Mouse (Mus musculus) stomach, embryonic 16.5 days (tissue): ENCODE measurements around the gene Actr6. TPM values are rescaled to one million over a fixed set of nuclear protein-coding genes. Genes with fewer than 3 reads are reported as not detected.

ENCODE experiments used
- ATAC-seq: fragments of 200-750 bp; cut with Nextera tagmentation; 2 replicates; pipeline ENCODE4 v1.8.0; 2017; ENCODE audit warnings: moderate number of reproducible peaks, moderate TSS enrichment; ENCODE audit not compliant: insufficient read depth, low FRiP score
- H3K27ac ChIP-seq: fragments of 300-500 bp; sonication (generic); 2 replicates; pipeline ENCODE4 v1.5.1; 2014; ENCODE audit warnings: low read length
- H3K27me3 ChIP-seq: fragments of 300-500 bp; sonication (generic); 2 replicates; pipeline ENCODE4 v1.6.1; 2014; ENCODE audit warnings: low read length, control low read depth, mixed read lengths; ENCODE audit not compliant: control insufficient read depth, insufficient read depth
- H3K36me3 ChIP-seq: fragments of 300-500 bp; sonication (generic); 2 replicates; pipeline ENCODE4 v1.6.1; 2014; ENCODE audit warnings: low read length; ENCODE audit not compliant: control insufficient read depth, insufficient read depth
- H3K4me1 ChIP-seq: fragments of 300-500 bp; sonication (generic); 2 replicates; pipeline ENCODE4 v1.6.1; 2014; ENCODE audit warnings: low read length, control low read depth, mixed read lengths; ENCODE audit not compliant: control insufficient read depth, insufficient read depth
- H3K4me2 ChIP-seq: fragments of 300-500 bp; sonication (generic); 2 replicates; pipeline ENCODE4 v1.6.1; 2014; ENCODE audit warnings: low read depth, low read length, mixed read lengths
- H3K4me3 ChIP-seq: fragments of 300-500 bp; sonication (generic); replicated peaks from 2 replicates; pipeline ENCODE4 v1.5.1; 2014; ENCODE audit warnings: mild to moderate bottlenecking, low read length
- H3K9ac ChIP-seq: fragments of 300-500 bp; sonication (generic); 2 replicates; pipeline ENCODE4 v1.6.1; 2014; ENCODE audit warnings: low read length
- H3K9me3 ChIP-seq: fragments of 300-500 bp; sonication (generic); replicated peaks from 2 replicates; pipeline ENCODE4 v1.6.1; 2016; ENCODE audit warnings: low read length, control low read depth; ENCODE audit not compliant: control insufficient read depth
- WGBS: fragments of 180-500 bp; shearing (Covaris S2); extraction: QIAGEN DNeasy Blood & Tissue Kit; methylation state at CpG from one replicate; pipeline ENCODE4 v1.1.7; 2014; 5-methylcytosine and 5-hydroxymethylcytosine counted together
- polyA plus RNA-seq: library from polyadenylated mRNA; unstranded; fragments of >200 nt; fragmentation: Nextera tagmentation; extraction: Ambion mirVana; gene quantifications from 2 replicates; pipeline ENCODE4 v1.2.1, GENCODE M21; 2015

Gene Actr6
- polyA plus RNA-seq, 1 experiment from 2014 or later: 30.3 TPM

- ATAC-seq: no peak
- Histone ChIP-seq H3K27me3 (no peaks in the 10 kb centered on the region), H3K36me3 (no peaks in the 10 kb centered on the region), H3K27ac (no peak overlapping the region), H3K9ac (no peak overlapping the region), H3K4me2 (no peak overlapping the region), H3K4me3 (no peak overlapping the region), H3K4me1 (peaks cover 3% of the 10 kb centered on the region; the same call in 1 of the 2 replicates), H3K9me3 (no peaks in the 10 kb centered on the region)
- 56% methylated on average over 8 of the region's 8 CpGs for WGBS
Measured at GRCm38 (mm10) chr10:89690021-89690420, 42.1 kb downstream of the Actr6 start.

DNA sequence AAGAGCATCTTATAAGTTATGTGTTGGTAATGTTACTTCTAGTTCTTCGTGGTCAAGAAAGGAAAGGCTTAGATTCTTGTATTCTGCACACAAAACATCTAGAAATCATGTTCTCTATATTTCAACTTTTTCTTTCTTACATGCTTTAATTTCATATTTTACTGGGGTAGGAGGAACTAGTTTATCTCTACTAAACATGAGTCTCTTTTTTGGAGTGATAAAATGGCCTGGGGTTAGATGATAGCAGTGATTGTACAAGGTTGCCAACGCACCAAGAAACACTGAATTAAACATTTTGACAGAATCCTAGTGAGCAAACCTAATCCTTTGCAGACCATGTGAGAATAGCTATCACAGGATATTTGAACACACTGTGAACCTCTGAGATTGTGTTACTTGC is 44.6 kb downstream of the Actr6 start:
- ATAC-seq: no peak
- Histone ChIP-seq H3K27ac (no peak overlapping the region), H3K9me3 (no peaks in the 10 kb centered on the region), H3K4me3 (no peak overlapping the region), H3K4me2 (no peak overlapping the region), H3K4me1 (peaks cover 6% of the 10 kb centered on the region; the same call in 1 of the 2 replicates), H3K36me3 (no peaks in the 10 kb centered on the region), H3K27me3 (no peaks in the 10 kb centered on the region), H3K9ac (no peak overlapping the region)
- WGBS: 70% methylated on average over 2 of the region's 2 CpGs

DNA sequence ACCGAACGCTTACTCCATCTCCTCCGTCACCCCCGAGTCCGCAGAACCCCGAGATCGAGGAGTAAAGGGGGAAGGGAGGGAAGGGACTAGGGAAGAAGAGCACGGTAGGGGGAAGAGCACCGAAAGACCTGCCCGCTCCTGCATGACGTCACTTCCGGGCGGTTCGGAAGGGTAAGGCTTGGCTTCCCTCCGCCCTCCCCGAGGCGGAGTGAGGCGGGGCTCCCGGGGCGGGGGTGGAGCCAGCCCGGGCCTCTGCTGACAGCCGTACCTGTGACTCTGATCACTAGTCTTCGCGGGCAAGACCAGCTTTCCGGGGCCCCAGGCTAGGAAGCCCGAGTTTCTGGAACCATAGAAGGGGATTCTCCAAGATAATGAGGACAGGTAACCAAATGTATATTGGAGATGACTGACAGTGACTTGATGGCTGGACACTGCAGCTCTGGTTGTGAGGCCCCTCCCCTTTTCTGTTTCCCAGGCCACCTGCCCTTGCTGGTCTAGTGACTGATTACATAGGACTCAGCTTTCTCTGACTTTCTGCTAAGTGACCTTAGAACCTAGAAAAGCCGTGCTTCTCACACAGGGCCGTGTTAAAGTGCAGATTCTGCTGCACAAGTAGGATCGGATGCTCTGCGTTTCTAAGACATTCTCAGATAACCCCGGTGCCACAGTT is 45.8 kb downstream of the Actr6 start, which contains the start of gene Scyl2:
Gene Scyl2 (minus strand): TSS at position 147 of the 670 bp plus-strand sequence.
- Histone ChIP-seq H3K9me3 (no peaks in the 10 kb centered on the region), H3K36me3 (no peaks in the 10 kb centered on the region), H3K4me1 (peaks cover 6% of the 10 kb centered on the region; the same call in 1 of the 2 replicates), H3K27ac (peak within 1 kb of the TSS; percentile 77), H3K27me3 (no peaks in the 10 kb centered on the region), H3K4me2 (peak within 1 kb of the TSS; percentile 84), H3K4me3 (peak within 1 kb of the TSS; percentile 99), H3K9ac (peak within 1 kb of the TSS; percentile 93)
- peak; percentile 99 for ATAC-seq
- 3% methylated on average over 31 of the region's 31 CpGs for WGBS

GRCm38 (mm10) chr10:89685391-89686138 is 46.5 kb downstream of the Actr6 start:
- peak; percentile 73 for ATAC-seq
- peak overlapping the region; percentile 93 for H3K9ac ChIP-seq
- H3K9me3 ChIP-seq: no peaks in the 10 kb centered on the region
- peak overlapping the region; percentile 99 for H3K4me3 ChIP-seq
- peaks cover 6% of the 10 kb centered on the region; the same call in 1 of the 2 replicates for H3K4me1 ChIP-seq
- 1% methylated on average over 51 of the region's 51 CpGs for WGBS
- H3K27me3 ChIP-seq: no peaks in the 10 kb centered on the region
- peak overlapping the region; percentile 77 for H3K27ac ChIP-seq
- H3K36me3 ChIP-seq: no peaks in the 10 kb centered on the region
- H3K4me2 ChIP-seq: peak overlapping the region; percentile 84

- Histone ChIP-seq H3K27ac (no peak overlapping the region), H3K27me3 (no peaks in the 10 kb centered on the region), H3K4me3 (no peak overlapping the region), H3K4me1 (peaks cover 6% of the 10 kb centered on the region; the same call in 1 of the 2 replicates), H3K36me3 (no peaks in the 10 kb centered on the region), H3K9me3 (no peaks in the 10 kb centered on the region), H3K4me2 (no peak overlapping the region), H3K9ac (no peak overlapping the region)
- WGBS: 73% methylated on average over 10 of the region's 10 CpGs
- ATAC-seq: no peak
Measured at GRCm38 (mm10) chr10:89682961-89683360, 49.1 kb downstream of the Actr6 start.

DNA sequence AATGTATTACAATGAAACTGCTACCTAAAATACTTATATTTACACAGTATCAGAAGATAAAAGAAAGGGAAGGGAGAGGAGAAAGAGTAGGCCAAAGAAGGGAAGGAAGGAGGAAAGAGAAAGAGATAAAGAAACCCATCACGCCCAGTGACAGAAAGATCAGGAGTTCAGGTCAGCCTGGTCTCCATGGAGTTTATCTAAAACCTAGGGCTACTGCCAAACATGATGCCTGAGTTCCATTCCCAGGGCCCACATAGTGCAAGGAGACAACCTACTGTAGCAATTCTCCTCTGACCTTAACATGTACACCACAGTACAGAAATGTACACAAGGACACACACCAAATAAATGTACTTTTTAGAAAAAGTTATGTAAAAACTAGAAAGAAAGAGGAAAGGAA is 49.9 kb downstream of the Actr6 start:
- H3K27ac ChIP-seq: no peak overlapping the region
- no peak overlapping the region for H3K9ac ChIP-seq
- H3K27me3 ChIP-seq: no peaks in the 10 kb centered on the region
- H3K4me3 ChIP-seq: no peak overlapping the region
- H3K4me2 ChIP-seq: no peak overlapping the region
- no peak for ATAC-seq
- WGBS: 71% methylated on average over 1 of the region's 1 CpGs
- no peaks in the 10 kb centered on the region for H3K36me3 ChIP-seq
- no peaks in the 10 kb centered on the region for H3K9me3 ChIP-seq
- peaks cover 6% of the 10 kb centered on the region; the same call in 1 of the 2 replicates for H3K4me1 ChIP-seq

- Histone ChIP-seq H3K4me3 (no peak overlapping the region), H3K4me1 (peaks cover 6% of the 10 kb centered on the region; the same call in 1 of the 2 replicates), H3K27me3 (no peaks in the 10 kb centered on the region), H3K36me3 (no peaks in the 10 kb centered on the region), H3K9ac (no peak overlapping the region), H3K9me3 (no peaks in the 10 kb centered on the region), H3K4me2 (no peak overlapping the region), H3K27ac (no peak overlapping the region)
- 90% methylated on average over 4 of the region's 4 CpGs for WGBS
- ATAC-seq: no peak
Measured at GRCm38 (mm10) chr10:89681706-89682105, 50.4 kb downstream of the Actr6 start.

DNA sequence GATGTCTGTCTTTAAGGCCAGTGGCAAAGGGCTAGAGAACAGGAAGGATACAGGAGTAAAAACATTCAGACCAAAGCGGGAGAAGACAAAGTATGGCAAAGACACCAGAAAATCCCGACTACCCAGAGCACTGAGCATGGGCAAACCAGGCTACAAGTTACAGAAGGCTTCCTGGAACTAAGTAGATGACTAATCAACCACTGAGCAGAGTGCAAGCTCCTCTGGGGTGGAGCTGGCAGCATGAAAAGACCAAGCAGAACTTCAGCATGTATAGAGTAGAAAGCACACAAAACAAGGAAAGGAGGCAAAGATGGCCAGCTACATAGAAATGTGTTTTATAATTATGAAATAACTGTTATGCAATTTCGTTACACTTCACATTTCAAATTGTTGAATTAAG is 51.6 kb downstream of the Actr6 start:
- H3K36me3 ChIP-seq: no peaks in the 10 kb centered on the region
- no peak for ATAC-seq

GRCm38 (mm10) chr10:89679448-89679847 is 52.6 kb downstream of the Actr6 start:
- Histone ChIP-seq H3K9ac (no peak overlapping the region), H3K36me3 (no peaks in the 10 kb centered on the region), H3K9me3 (no peaks in the 10 kb centered on the region), H3K4me2 (no peak overlapping the region), H3K27ac (no peak overlapping the region), H3K4me3 (no peak overlapping the region), H3K4me1 (no peaks in the 10 kb centered on the region), H3K27me3 (no peaks in the 10 kb centered on the region)
- ATAC-seq: no peak
- 93% methylated on average over 1 of the region's 1 CpGs for WGBS

More for the DNA sequence above, 51.6 kb downstream of the Actr6 start:
- Histone ChIP-seq H3K27me3 (no peaks in the 10 kb centered on the region), H3K9ac (no peak overlapping the region), H3K4me3 (no peak overlapping the region), H3K4me1 (peaks cover 6% of the 10 kb centered on the region; the same call in 1 of the 2 replicates), H3K4me2 (no peak overlapping the region), H3K27ac (no peak overlapping the region), H3K9me3 (no peaks in the 10 kb centered on the region)
- WGBS: 80% methylated on average over 3 of the region's 3 CpGs
